Mouse (Mus musculus): Measurements from ENCODE around the gene Otud7a. TPM values are rescaled to one million over a fixed set of nuclear protein-coding genes. Genes with fewer than 3 reads are reported as not detected.
A peak's percentile ranks its signal among the peaks of the same experiment; 100 is the strongest.

Otud7a gene
- polyA plus RNA-seq, 1 experiment from 2014 or later = 0.29 TPM

DNA sequence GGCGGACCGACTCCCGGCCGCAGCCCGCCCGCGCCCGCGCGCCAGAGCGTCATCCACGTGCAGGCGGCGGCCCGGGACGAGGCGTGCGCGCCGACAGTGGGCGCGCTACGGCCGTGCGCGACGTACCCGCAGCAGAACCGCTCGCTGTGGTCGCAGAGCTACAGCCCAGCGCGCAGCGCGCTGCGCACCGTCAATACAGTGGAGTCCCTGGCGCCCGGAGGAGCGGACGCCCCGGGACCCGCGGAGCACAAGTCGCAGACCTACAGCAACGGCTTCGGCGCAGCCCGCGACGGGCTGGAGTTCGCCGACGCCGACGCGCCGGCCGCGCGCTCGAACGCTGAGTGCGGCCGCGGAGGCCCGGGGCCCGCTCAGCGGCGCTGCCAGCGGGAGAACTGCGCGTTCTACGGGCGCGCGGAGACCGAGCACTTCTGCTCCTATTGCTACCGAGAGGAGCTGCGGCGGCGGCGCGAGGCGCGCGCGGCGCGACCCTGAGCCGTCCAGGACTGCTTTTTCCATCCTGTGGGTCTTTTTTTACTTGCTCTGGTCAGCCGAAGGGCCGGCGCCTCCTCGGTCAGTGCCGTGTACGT is 313.8 kb downstream of the Otud7a start:
- Histone ChIP-seq H3K4me2 (replicated peaks) (peak overlapping the region; percentile 78), H3K27ac (no peak overlapping the region), H3K4me1 (peaks cover 30% of the 10 kb centered on the region), H3K9ac (peak overlapping the region; percentile 45; the same call in 1 of the 2 replicates), H3K9me3 (no peaks in the 10 kb centered on the region), H3K27me3 (peaks cover 92% of the 10 kb centered on the region), H3K36me3 (no peaks in the 10 kb centered on the region), H3K4me3 (peak overlapping the region; percentile 49)
- under 1% methylated on average over 84 of the region's 97 CpGs for WGBS
- 0 out of 2 replicates have a peak, but pooled peaks have one; percentile 24 for ATAC-seq (ENCODE audit: low FRiP score, low read depth)

DNA sequence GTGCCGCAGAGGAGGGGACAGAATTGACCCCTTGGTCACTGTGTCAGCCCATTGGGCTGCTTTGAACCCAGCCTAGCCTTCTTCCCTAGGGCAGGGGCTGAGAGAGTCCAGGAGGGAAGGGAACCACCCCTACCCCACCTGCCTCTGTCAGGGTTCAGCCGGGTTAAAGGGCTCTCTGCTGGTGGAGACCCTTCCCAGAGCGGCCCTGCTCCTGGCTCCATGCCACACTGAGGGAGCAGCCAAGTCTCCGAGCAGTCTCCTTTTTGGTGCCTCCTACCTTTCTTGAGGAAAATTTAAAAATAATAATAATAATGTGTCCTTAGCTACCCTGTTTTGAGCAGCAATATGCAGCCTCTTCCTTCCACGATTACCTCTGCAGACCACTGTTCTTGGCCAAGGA is 315.1 kb downstream of the Otud7a start:
- H3K9ac ChIP-seq = no peak overlapping the region
- no peak overlapping the region for H3K4me2 ChIP-seq (replicated peaks)
- WGBS = 28% methylated on average over 5 of the region's 5 CpGs
- no peak overlapping the region for H3K27ac ChIP-seq
- H3K4me3 ChIP-seq = no peak overlapping the region
- no peaks in the 10 kb centered on the region for H3K9me3 ChIP-seq
- H3K27me3 ChIP-seq = peaks cover 82% of the 10 kb centered on the region
- peaks cover 28% of the 10 kb centered on the region for H3K4me1 ChIP-seq
- ATAC-seq (ENCODE audit: low FRiP score, low read depth) = no peak
- H3K36me3 ChIP-seq = no peaks in the 10 kb centered on the region

DNA sequence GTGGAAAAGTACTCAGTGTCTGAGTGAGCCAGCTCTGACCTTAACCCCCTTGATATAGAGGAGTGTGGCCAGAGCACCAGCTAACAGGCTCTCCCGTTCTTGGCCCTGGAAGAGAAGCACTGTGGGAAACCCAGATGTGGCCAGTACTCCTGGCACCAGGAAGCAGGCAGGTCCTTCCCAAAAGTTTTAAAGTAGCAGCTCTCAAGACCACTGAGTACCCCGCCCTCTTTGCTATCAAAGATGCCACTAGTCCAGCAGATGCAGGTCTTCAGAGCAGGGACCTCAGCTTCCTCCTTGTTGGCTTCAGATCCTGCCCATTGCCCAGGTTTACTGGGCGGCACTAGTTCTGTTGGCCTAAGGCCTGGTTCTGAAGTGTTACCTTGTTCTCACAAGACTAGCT is 318.0 kb downstream of the Otud7a start:
- no peak for ATAC-seq (ENCODE audit: low FRiP score, low read depth)
- Histone ChIP-seq H3K27me3 (peaks cover 53% of the 10 kb centered on the region), H3K4me3 (no peak overlapping the region), H3K4me2 (replicated peaks) (no peak overlapping the region), H3K36me3 (no peaks in the 10 kb centered on the region), H3K4me1 (peaks cover 11% of the 10 kb centered on the region), H3K9me3 (no peaks in the 10 kb centered on the region), H3K27ac (no peak overlapping the region), H3K9ac (no peak overlapping the region)
- 71% methylated on average over 3 of the region's 3 CpGs for WGBS

DNA sequence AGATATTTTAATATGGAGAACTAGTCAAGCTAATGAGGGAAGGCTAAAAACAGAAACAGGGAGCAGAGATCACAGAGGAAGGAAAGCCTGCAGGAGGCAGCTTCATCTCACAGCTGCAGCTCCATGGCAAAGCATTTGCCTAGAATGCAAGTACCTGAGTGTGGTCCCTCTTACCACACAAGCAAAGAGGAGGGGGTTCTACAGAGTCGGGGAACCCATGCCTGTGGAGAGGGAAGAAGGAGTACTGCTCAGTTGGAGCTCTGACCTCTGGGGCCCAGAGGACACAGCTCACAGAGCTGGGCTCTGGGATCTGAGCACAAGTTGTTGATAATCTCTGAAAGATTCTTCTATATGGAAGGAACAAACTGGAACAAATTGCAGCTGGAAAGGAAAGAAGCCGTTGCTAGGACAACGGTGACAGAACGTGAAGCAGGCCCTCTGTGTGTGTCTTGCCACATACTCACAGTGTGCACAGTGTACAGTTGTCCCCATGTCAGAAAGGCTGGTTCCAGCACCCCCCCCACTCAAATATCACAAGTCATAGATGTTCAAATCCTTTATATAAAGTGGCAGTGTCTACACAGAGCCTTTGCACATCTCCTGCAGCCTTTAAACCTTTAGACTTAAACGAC is 324.0 kb downstream of the Otud7a start:
- Histone ChIP-seq H3K9ac (no peak overlapping the region), H3K27ac (no peak overlapping the region), H3K4me1 (no peaks in the 10 kb centered on the region), H3K4me2 (replicated peaks) (no peak overlapping the region), H3K36me3 (no peaks in the 10 kb centered on the region), H3K4me3 (no peak overlapping the region), H3K9me3 (no peaks in the 10 kb centered on the region), H3K27me3 (peaks cover under 1% of the 10 kb centered on the region; the same call in 1 of the 2 replicates)
- no peak for ATAC-seq (ENCODE audit: low FRiP score, low read depth)
- WGBS = 72% methylated on average over 5 of the region's 5 CpGs

DNA sequence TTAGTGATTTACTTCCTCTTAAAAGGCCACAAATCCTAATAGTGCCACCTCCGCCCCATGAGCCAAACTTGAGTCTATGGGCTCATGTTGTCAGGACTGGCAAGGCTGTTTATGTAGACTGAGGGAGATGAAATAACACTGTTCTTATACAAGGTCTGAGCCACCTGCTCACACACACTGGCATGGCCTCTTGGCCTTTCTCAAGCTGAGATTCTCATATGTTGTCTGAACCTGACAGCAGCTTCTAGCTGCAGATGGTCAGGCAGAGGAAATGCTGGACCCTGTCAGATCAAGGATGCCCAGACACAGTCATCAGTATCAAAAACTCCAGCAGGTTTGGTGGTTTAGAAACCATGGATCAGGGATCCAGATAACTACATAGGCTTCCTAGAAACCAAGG is 328.7 kb downstream of the Otud7a start:
- ATAC-seq (ENCODE audit: low FRiP score, low read depth) = no peak
- no peaks in the 10 kb centered on the region for H3K27me3 ChIP-seq
- H3K27ac ChIP-seq = no peak overlapping the region
- H3K4me1 ChIP-seq = no peaks in the 10 kb centered on the region
- H3K9ac ChIP-seq = no peak overlapping the region
- WGBS = 90% methylated on average over 1 of the region's 1 CpGs
- H3K4me2 ChIP-seq (replicated peaks) = no peak overlapping the region
- no peak overlapping the region for H3K4me3 ChIP-seq
- no peaks in the 10 kb centered on the region for H3K9me3 ChIP-seq
- H3K36me3 ChIP-seq = no peaks in the 10 kb centered on the region

DNA sequence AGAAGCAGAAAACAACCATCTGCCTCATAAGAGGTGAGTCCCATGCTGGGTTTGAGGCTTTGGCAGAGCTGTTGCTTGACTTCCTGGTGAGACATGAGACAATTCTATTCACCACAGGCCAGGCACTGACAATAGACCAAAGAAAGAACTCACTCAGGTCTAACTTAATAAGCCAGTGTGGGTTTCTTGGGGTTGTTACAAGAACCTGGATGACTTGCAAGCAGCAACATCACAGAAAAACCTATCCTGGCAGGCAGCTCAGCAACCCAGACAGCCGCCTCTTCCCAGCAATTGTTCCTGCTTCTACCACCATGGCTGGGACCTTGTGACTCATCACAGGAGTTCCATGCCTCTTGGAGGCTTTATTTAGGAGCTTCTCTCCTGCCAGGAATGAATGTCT is 329.7 kb downstream of the Otud7a start:
- 79% methylated on average over 1 of the region's 1 CpGs for WGBS
- Histone ChIP-seq H3K9me3 (no peaks in the 10 kb centered on the region), H3K4me3 (no peak overlapping the region), H3K9ac (no peak overlapping the region), H3K36me3 (no peaks in the 10 kb centered on the region), H3K4me2 (replicated peaks) (no peak overlapping the region), H3K4me1 (no peaks in the 10 kb centered on the region), H3K27me3 (no peaks in the 10 kb centered on the region), H3K27ac (no peak overlapping the region)
- no peak for ATAC-seq (ENCODE audit: low FRiP score, low read depth)

DNA sequence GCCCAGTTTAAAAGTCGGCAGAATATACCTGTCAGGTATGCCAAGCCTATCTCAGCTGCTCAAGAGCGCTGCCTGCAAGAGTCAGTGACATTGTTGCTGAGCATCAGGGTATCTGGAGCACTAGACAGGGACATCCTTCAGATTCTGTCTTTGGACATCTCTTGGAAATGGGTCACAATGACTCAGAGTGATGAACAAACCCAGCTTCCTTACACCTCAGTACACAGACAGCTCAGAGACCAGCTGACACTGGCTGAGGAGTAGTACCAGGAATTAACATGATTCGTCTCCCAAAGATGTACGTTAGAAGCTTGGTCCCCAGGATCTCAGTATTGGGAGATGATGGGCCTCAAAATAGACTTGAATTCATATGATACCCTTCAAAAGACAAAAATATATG is 332.8 kb downstream of the Otud7a start:
- 85% methylated on average over 4 of the region's 4 CpGs for WGBS
- Histone ChIP-seq H3K4me3 (no peak overlapping the region), H3K27me3 (no peaks in the 10 kb centered on the region), H3K4me2 (replicated peaks) (no peak overlapping the region), H3K27ac (no peak overlapping the region), H3K36me3 (no peaks in the 10 kb centered on the region), H3K9me3 (no peaks in the 10 kb centered on the region), H3K9ac (no peak overlapping the region), H3K4me1 (no peaks in the 10 kb centered on the region)
- no peak for ATAC-seq (ENCODE audit: low FRiP score, low read depth)

DNA sequence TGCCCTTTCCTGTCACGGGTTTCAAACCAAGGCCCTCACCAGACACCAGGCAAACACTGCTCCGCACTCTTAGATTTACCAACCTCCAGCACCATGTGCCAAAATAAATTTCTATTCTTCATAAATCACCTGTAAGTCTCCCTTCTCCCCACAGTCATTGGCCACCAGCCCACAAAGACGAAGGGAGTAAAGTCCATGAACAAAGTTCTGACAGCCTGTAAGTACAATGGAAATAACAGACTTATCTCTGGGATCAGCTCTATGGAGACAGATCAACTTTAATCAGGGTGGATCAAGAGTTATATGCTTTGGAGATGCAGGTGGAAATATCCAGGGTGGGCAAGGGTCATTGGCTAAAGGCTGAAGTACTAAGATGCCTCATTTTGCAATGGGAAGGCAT is 336.3 kb downstream of the Otud7a start:
- no peak for ATAC-seq (ENCODE audit: low FRiP score, low read depth)
- Histone ChIP-seq H3K4me1 (no peaks in the 10 kb centered on the region), H3K27ac (no peak overlapping the region), H3K4me3 (no peak overlapping the region), H3K4me2 (replicated peaks) (no peak overlapping the region), H3K27me3 (no peaks in the 10 kb centered on the region), H3K9me3 (no peaks in the 10 kb centered on the region), H3K36me3 (no peaks in the 10 kb centered on the region), H3K9ac (no peak overlapping the region)
- WGBS = 92% methylated on average over 3 of the region's 3 CpGs

DNA sequence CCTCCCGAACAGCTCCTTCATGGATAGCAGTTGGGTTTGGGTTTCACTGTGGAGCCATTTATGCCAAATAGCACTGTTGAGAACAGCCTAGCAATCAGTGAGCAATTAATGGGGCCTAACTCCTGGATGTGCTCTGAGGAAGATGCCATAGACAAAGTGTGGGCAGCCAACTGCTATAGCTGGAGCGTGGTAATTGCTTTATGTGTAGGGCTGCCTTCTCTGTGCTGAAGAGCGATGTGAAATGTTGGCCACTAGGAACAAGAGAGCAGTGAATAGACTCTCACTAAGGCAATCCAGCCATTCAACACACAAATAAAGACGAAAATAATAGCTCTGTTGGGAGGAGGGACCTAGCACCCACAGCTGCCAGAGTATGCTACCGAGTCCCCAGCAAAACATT is 345.2 kb downstream of the Otud7a start:
- ATAC-seq (ENCODE audit: low FRiP score, low read depth) = no peak
- WGBS = 85% methylated on average over 5 of the region's 5 CpGs

DNA sequence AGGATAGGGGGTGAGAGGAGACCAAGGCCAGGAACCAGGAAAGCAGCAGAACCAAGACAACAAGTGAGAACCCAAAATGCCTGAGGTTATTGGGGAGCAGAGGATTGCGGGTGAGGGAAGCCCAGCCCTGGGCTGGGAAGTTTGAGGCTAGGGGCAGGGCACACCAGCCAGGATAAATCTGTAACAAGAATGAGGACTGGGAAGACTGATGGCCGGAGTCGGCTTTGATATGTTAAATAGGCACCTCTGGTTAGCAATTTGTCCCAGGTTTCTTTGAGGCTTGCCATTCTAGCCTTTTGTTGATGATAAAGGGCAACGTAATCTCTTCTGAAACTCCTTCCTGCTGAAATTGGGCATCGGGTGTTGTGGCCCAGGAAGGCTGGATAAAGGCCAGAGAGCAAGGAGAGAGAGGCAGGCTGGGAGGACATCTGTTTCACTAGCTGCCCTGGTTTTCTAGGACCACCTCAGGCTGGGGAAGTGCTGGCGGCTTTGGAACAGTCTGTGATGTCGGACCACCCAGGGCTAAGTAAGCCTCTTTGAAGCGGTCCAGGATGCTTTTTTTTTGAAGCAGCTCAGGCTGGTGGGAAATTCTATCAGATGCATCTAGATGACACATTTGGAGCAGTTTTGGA is 351.6 kb downstream of the Otud7a start:
- Histone ChIP-seq H3K4me1 (0 out of 2 replicates have a peak, but pooled peaks cover 3% of the 10 kb centered on the region), H3K9me3 (no peaks in the 10 kb centered on the region), H3K4me2 (replicated peaks) (no peak overlapping the region), H3K4me3 (no peak overlapping the region), H3K27ac (no peak overlapping the region), H3K27me3 (no peaks in the 10 kb centered on the region), H3K36me3 (no peaks in the 10 kb centered on the region), H3K9ac (no peak overlapping the region)
- no peak for ATAC-seq (ENCODE audit: low FRiP score, low read depth)
- WGBS = 12% methylated on average over 8 of the region's 8 CpGs

More for the DNA sequence above, 345.2 kb downstream of the Otud7a start:
- Histone ChIP-seq H3K9ac (no peak overlapping the region), H3K27ac (no peak overlapping the region), H3K9me3 (no peaks in the 10 kb centered on the region), H3K4me2 (replicated peaks) (no peak overlapping the region), H3K27me3 (no peaks in the 10 kb centered on the region), H3K36me3 (no peaks in the 10 kb centered on the region), H3K4me1 (no peaks in the 10 kb centered on the region), H3K4me3 (no peak overlapping the region)

DNA sequence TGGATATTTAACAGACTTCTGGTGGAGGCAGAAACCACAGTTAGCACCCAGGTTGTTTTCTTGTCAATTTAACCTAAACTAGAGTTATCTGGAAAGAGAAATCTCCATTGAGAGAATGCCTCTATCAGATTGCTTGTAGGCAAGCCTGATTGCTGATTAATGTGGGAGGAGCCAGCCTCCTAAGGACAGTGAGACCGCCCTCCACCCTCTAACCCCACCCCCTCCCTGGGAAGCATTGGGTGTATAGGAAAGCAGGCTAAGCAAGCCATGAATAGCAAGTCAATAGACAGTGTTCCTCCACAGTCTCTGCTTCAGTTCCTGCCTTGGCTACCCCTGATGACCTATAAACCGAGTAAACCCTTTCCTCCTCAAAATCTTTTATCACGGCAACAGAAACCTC is 353.9 kb downstream of the Otud7a start:
- no peaks in the 10 kb centered on the region for H3K27me3 ChIP-seq
- H3K4me2 ChIP-seq (replicated peaks) = no peak overlapping the region
- H3K27ac ChIP-seq = no peak overlapping the region
- no peaks in the 10 kb centered on the region for H3K36me3 ChIP-seq
- no peak overlapping the region for H3K4me3 ChIP-seq
- WGBS = 77% methylated on average over 3 of the region's 3 CpGs
- 0 out of 2 replicates have a peak, but pooled peaks cover 3% of the 10 kb centered on the region for H3K4me1 ChIP-seq
- no peak for ATAC-seq (ENCODE audit: low FRiP score, low read depth)
- no peaks in the 10 kb centered on the region for H3K9me3 ChIP-seq
- no peak overlapping the region for H3K9ac ChIP-seq

DNA sequence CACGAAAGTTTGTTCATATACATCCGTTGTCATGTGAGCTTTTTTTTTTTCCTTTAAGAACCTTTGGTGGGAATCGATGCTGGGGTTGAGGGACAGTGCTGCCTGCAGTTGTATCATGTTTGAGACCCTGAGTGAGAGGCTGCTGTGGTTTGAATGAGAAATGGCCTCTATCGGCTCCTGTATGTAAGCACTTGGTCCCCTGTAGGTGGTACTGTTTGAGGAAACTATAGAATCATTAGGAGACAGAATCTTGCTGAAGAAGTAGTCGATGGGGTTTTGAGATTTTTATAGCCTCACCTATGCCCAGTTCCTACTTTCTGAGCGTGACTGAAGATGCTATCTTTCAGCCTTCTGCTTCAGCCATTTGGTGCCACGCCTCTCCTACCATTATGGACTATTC is 354.8 kb downstream of the Otud7a start:
- H3K9ac ChIP-seq = no peak overlapping the region
- H3K27ac ChIP-seq = no peak overlapping the region
- ATAC-seq (ENCODE audit: low FRiP score, low read depth) = no peak
- H3K4me3 ChIP-seq = no peak overlapping the region
- H3K9me3 ChIP-seq = no peaks in the 10 kb centered on the region
- no peak overlapping the region for H3K4me2 ChIP-seq (replicated peaks)
- 86% methylated on average over 7 of the region's 7 CpGs for WGBS
- H3K36me3 ChIP-seq = no peaks in the 10 kb centered on the region
- no peaks in the 10 kb centered on the region for H3K27me3 ChIP-seq
- 0 out of 2 replicates have a peak, but pooled peaks cover 3% of the 10 kb centered on the region for H3K4me1 ChIP-seq
